Mouse (Mus musculus): ENCODE data around the gene Ranbp2. TPM values are rescaled to one million over a fixed set of nuclear protein-coding genes. Genes with fewer than 3 reads are reported as not detected.

Gene Ranbp2
- polyA plus RNA-seq, 1 experiment from 2014 or later, result 8.9 TPM

DNA sequence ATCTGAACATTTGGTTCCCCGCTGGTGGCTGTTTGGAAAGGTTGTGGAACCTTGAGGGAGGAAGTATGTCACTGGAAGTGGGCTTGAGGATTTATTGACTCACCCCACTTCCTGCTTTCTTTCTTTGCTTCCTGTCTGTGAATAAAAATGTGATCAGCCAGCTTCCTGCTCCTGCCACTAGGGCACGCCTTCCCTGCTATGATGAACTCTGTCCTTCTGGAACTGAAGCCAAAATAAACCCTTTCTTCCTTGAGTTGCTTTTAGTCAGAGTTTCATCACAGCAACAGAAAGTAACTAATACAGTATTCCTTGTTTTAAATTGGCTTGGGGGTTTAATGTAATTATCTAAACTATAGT, 40.8 kb upstream of the Ranbp2 start:
- Histone ChIP-seq H3K27me3 (ENCODE audit: control insufficient read depth, insufficient read depth, low read length) (no peaks in the 10 kb centered on the region), H3K4me3 (ENCODE audit: low read depth, low read length) (no peak overlapping the region), H3K4me1 (replicated peaks; ENCODE audit: control insufficient read depth, insufficient read depth) (no peaks in the 10 kb centered on the region), H3K9me3 (ENCODE audit: control insufficient read depth, low read length) (no peaks in the 10 kb centered on the region), H3K27ac (replicated peaks) (peak overlapping the region; percentile 53; the same call in 1 of the 2 replicates), H3K9ac (ENCODE audit: low read length) (no peak overlapping the region), H3K4me2 (replicated peaks; ENCODE audit: low read depth) (no peak overlapping the region), H3K36me3 (ENCODE audit: control insufficient read depth, insufficient read depth, low read length) (0 out of 2 replicates have a peak, but pooled peaks cover 6% of the 10 kb centered on the region)
- DNase-seq (ENCODE audit: low spot score) (peak; percentile 41), ATAC-seq (ENCODE audit: low FRiP score, low TSS enrichment) (peak; percentile 78)
- TF ChIP-seq EP300 (optimal IDR thresholded peaks at IDR 0.05), result no peak
- peak; percentile 51 for TF ChIP-seq CTCF (IDR thresholded peaks at IDR 0.05; ENCODE audit: low read depth)
- 58% methylated on average over 2 of the region's 2 CpGs for WGBS

DNA sequence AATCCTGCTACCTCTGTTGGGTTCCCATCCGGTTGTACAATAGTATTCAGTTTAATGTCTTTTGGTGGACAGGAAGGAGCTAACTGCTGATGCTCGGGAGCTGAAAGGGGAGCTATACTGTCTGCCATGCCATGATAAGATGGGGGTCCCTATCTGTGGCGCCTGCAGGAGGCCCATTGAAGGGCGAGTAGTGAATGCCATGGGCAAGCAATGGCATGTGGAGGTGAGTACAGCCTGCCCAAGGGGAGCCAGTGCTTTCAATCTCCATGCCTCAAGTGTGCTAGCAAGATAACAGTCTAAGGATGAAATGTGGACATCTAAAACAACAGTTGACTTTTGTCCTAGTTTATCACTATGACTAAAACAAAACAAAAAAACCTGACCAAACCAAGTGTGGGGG, 34.4 kb upstream of the Ranbp2 start:
- H3K4me3 ChIP-seq (ENCODE audit: low read depth, low read length), result no peak overlapping the region
- no peak for DNase-seq (ENCODE audit: low spot score)
- H3K36me3 ChIP-seq (ENCODE audit: control insufficient read depth, insufficient read depth, low read length), result peaks cover 22% of the 10 kb centered on the region; the same call in 1 of the 2 replicates
- no peaks in the 10 kb centered on the region for H3K4me1 ChIP-seq (replicated peaks; ENCODE audit: control insufficient read depth, insufficient read depth)
- ATAC-seq (ENCODE audit: low FRiP score, low TSS enrichment), result no peak
- no peak overlapping the region for H3K9ac ChIP-seq (ENCODE audit: low read length)
- H3K27me3 ChIP-seq (ENCODE audit: control insufficient read depth, insufficient read depth, low read length), result no peaks in the 10 kb centered on the region
- H3K4me2 ChIP-seq (replicated peaks; ENCODE audit: low read depth), result no peak overlapping the region
- TF ChIP-seq EP300 (optimal IDR thresholded peaks at IDR 0.05), result no peak
- no peak for TF ChIP-seq CTCF (IDR thresholded peaks at IDR 0.05; ENCODE audit: low read depth)
- H3K27ac ChIP-seq (replicated peaks), result no peak overlapping the region
- WGBS, result 87% methylated on average over 4 of the region's 4 CpGs
- H3K9me3 ChIP-seq (ENCODE audit: control insufficient read depth, low read length), result no peaks in the 10 kb centered on the region

DNA sequence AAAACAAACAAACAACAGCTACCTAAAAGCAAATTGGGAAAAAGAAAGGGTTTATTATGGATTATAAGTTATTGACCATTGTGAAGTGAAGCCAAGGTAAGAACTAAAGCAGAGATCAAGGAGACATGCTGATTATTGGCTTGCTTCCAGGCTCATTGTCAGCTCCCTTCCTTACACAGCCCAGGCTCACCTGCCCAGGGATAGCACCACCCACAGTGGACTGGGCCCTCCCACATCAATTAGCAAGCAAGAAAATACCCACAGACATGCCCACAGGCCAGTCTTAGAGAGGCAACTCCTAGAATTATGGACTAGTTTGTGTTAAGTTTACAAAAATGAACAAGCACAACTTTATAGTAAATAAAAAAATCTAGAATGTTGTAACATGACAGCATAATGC, 33.9 kb upstream of the Ranbp2 start:
- no peaks in the 10 kb centered on the region for H3K9me3 ChIP-seq (ENCODE audit: control insufficient read depth, low read length)
- no peaks in the 10 kb centered on the region for H3K4me1 ChIP-seq (replicated peaks; ENCODE audit: control insufficient read depth, insufficient read depth)
- no peak overlapping the region for H3K4me3 ChIP-seq (ENCODE audit: low read depth, low read length)
- DNase-seq (ENCODE audit: low spot score), result no peak
- no peaks in the 10 kb centered on the region for H3K27me3 ChIP-seq (ENCODE audit: control insufficient read depth, insufficient read depth, low read length)
- H3K9ac ChIP-seq (ENCODE audit: low read length), result no peak overlapping the region
- no peak for TF ChIP-seq CTCF (IDR thresholded peaks at IDR 0.05; ENCODE audit: low read depth)
- no peak for TF ChIP-seq EP300 (optimal IDR thresholded peaks at IDR 0.05)
- no peak overlapping the region for H3K4me2 ChIP-seq (replicated peaks; ENCODE audit: low read depth)
- peaks cover 22% of the 10 kb centered on the region; the same call in 1 of the 2 replicates for H3K36me3 ChIP-seq (ENCODE audit: control insufficient read depth, insufficient read depth, low read length)
- H3K27ac ChIP-seq (replicated peaks), result no peak overlapping the region
- no peak for ATAC-seq (ENCODE audit: low FRiP score, low TSS enrichment)

DNA sequence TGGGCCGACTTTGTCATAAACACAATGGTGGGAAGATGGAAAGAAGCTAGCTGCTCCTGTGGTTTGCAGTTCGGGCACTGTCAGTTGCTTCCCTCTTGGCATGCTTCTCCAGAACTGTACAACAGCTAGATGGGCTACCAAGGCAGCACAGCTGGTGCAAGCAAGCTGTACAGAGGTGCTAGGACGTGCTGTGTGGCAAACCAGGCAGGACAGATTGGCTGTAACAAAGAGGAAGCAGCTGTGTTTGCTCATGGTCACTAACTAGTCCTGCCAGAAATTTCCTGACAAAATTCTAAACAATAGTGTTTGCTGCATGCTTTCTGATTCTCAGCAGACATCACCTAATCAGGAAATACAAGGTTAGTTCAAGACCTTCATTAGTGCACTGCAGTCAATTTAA, 30.0 kb upstream of the Ranbp2 start:
- Histone ChIP-seq H3K9me3 (ENCODE audit: control insufficient read depth, low read length) (no peaks in the 10 kb centered on the region), H3K4me3 (ENCODE audit: low read depth, low read length) (no peak overlapping the region), H3K4me1 (replicated peaks; ENCODE audit: control insufficient read depth, insufficient read depth) (no peaks in the 10 kb centered on the region), H3K9ac (ENCODE audit: low read length) (no peak overlapping the region), H3K27me3 (ENCODE audit: control insufficient read depth, insufficient read depth, low read length) (no peaks in the 10 kb centered on the region), H3K27ac (replicated peaks) (no peak overlapping the region), H3K36me3 (ENCODE audit: control insufficient read depth, insufficient read depth, low read length) (peaks cover 13% of the 10 kb centered on the region; the same call in 1 of the 2 replicates), H3K4me2 (replicated peaks; ENCODE audit: low read depth) (no peak overlapping the region)
- no peak for ATAC-seq (ENCODE audit: low FRiP score, low TSS enrichment)
- TF ChIP-seq EP300 (optimal IDR thresholded peaks at IDR 0.05), result no peak
- TF ChIP-seq CTCF (IDR thresholded peaks at IDR 0.05; ENCODE audit: low read depth), result no peak
- WGBS, result 54% methylated on average over 3 of the region's 3 CpGs
- DNase-seq (ENCODE audit: low spot score), result no peak

DNA sequence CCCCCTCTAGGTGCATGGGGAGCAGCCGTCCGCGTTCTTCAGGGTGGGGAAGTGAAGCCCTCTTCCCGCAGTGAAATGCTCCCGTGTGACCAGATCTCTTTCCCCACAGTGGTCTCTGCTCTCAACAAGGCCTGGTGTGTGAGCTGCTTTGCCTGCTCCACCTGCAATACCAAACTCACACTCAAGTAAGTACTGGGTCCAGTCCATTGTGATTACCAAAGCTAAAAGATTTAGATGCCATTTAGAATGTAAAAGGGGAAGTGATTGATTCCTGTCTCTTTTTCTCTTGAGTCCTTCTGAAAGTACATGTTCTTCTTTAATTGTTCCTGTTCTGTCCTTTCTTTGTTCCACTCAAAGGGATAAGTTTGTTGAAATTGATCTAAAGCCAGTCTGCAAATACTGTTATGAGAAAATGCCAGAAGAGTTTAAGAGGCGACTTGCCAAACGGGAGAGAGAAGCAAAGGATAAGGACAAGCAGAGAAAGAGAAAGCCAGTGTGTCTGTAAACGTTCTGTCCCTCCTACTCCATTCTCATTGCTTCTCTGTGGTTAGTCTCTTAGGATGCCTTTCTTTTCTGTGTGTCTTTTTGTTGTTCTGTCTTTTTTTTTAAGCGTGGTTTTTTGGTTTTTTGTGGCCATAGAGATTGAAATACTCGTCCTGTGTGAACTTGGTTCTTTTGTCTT, 28.3 kb upstream of the Ranbp2 start:
- Histone ChIP-seq H3K4me2 (replicated peaks; ENCODE audit: low read depth) (no peak overlapping the region), H3K4me3 (ENCODE audit: low read depth, low read length) (no peak overlapping the region), H3K27ac (replicated peaks) (no peak overlapping the region), H3K4me1 (replicated peaks; ENCODE audit: control insufficient read depth, insufficient read depth) (no peaks in the 10 kb centered on the region), H3K9ac (ENCODE audit: low read length) (no peak overlapping the region), H3K27me3 (ENCODE audit: control insufficient read depth, insufficient read depth, low read length) (no peaks in the 10 kb centered on the region), H3K9me3 (ENCODE audit: control insufficient read depth, low read length) (no peaks in the 10 kb centered on the region), H3K36me3 (ENCODE audit: control insufficient read depth, insufficient read depth, low read length) (peaks cover 14% of the 10 kb centered on the region; the same call in 1 of the 2 replicates)
- no peak for TF ChIP-seq CTCF (IDR thresholded peaks at IDR 0.05; ENCODE audit: low read depth)
- no peak for TF ChIP-seq EP300 (optimal IDR thresholded peaks at IDR 0.05)
- DNase-seq (ENCODE audit: low spot score) (no peak), ATAC-seq (ENCODE audit: low FRiP score, low TSS enrichment) (no peak)
- 83% methylated on average over 10 of the region's 10 CpGs for WGBS

DNA sequence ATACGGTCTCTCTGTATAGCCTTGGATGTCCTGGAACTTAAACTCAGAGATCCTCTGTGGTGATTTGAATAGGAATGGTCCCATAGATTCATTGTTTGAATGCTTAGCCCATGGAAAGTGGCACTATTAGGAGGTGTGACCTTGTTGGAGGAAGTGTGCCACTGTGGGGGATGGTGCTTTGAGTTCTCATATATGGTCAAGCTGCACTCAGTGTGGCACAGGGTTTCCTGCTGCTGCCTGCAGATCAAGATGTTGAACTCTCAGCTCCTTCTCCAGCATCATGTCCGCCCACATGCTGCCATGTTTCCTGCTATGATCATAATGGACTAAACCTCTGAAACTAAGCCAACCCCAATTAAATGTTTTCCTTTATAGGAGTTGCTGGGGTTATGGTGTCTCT, 18.8 kb upstream of the Ranbp2 start:
- ATAC-seq (ENCODE audit: low FRiP score, low TSS enrichment) (no peak), DNase-seq (ENCODE audit: low spot score) (no peak)
- Histone ChIP-seq H3K27ac (replicated peaks) (no peak overlapping the region), H3K4me1 (replicated peaks; ENCODE audit: control insufficient read depth, insufficient read depth) (no peaks in the 10 kb centered on the region), H3K9me3 (ENCODE audit: control insufficient read depth, low read length) (no peaks in the 10 kb centered on the region), H3K4me3 (ENCODE audit: low read depth, low read length) (no peak overlapping the region), H3K4me2 (replicated peaks; ENCODE audit: low read depth) (no peak overlapping the region), H3K36me3 (ENCODE audit: control insufficient read depth, insufficient read depth, low read length) (peaks cover 15% of the 10 kb centered on the region), H3K9ac (ENCODE audit: low read length) (no peak overlapping the region), H3K27me3 (ENCODE audit: control insufficient read depth, insufficient read depth, low read length) (no peaks in the 10 kb centered on the region)
- no peak for TF ChIP-seq EP300 (optimal IDR thresholded peaks at IDR 0.05)
- no peak for TF ChIP-seq CTCF (IDR thresholded peaks at IDR 0.05; ENCODE audit: low read depth)
- WGBS, result 96% methylated on average over 2 of the region's 2 CpGs
